Mouse (Mus musculus): ENCODE data around the gene Tnpo1. TPM values are rescaled to one million over a fixed set of nuclear protein-coding genes. Genes with fewer than 3 reads are reported as not detected.

Gene Tnpo1
- total and polyA plus RNA-seq, 2 experiments, result 10.7 to 56.1 TPM

- Histone ChIP-seq H3K4me3 (ENCODE audit: insufficient read depth, low read depth, low read length) (no peak overlapping the region), H3K79me2 (ENCODE audit: control insufficient read depth, insufficient read depth, low read length) (no peaks in the 10 kb centered on the region), H3K4me1 (ENCODE audit: control insufficient read depth, insufficient read depth, low read length) (peaks cover 3% of the 10 kb centered on the region), H3K36me3 (ENCODE audit: control insufficient read depth, insufficient read depth, low read length) (no peaks in the 10 kb centered on the region), H3K9ac (ENCODE audit: low read depth, low read length) (no peak overlapping the region), H3K27ac (replicated peaks; ENCODE audit: insufficient read depth, low read depth, low read length) (peak overlapping the region; percentile 38), H3K27me3 (ENCODE audit: control insufficient read depth, insufficient read depth, low read length) (no peaks in the 10 kb centered on the region)
- no peak for DNase-seq (ENCODE audit: extremely low read depth, low read depth, low spot score)
- whole genome bisulfite sequencing, result 11% methylated on average over 6 of the region's 6 CpGs
- TF ChIP-seq CTCF (IDR thresholded peaks at IDR 0.05; ENCODE audit: low read depth, low read length) (no peak), POLR2A (IDR thresholded peaks at IDR 0.05; ENCODE audit: extremely low read depth, insufficient read depth, low read length) (no peak)
Measured at GRCm38 (mm10) chr13:98942360-98942759, 16.2 kb upstream of the Tnpo1 start.

DNA sequence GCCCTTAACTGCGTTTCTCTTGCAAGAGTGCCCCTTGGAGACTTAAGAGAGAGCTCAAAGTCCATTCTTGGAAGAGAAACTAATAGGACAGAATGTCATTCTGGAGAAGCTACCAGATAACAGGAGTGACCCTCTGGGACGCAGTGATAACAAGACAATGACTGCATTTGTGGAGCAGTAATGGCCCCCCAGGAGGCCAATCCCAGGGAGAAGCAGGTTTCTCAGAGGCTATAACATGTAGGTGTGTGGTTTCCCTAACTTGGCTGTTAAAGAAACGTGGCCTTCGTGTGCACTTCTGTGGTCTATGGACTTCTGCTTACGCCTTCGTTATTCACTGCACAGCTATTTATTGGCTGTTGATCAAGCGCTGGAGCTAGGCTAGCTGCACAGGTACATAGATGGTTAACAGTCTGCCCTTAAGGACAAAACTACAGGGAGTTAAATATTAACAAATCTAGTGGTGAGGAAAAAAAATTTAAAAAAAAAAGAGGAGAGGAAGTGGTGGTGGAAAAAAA is 15.7 kb upstream of the Tnpo1 start:
- no peaks in the 10 kb centered on the region for H3K27me3 ChIP-seq (ENCODE audit: control insufficient read depth, insufficient read depth, low read length)
- 38% methylated on average over 7 of the region's 7 CpGs for WGBS
- peak; percentile 83 for DNase-seq (ENCODE audit: extremely low read depth, low read depth, low spot score)

DNA sequence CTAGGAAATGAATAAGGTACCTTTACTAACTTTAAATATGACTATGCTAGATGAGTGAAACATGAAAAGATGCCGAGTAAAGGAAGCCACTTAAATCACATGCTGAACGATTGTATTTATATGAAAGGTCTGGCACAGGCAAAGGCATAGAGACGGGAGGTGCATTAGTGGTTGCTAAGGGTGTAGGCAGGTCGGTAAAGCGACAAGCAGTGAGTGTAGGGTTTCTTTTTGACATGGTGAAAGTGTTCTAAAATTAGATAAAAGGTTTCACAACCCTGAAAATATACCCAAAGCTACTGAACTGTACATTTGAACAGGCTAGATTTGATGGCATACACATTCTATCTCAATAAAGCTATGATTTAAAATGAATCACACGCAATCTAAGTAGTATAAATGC is 10.9 kb upstream of the Tnpo1 start:
- DNase-seq (ENCODE audit: extremely low read depth, low read depth, low spot score), result no peak
- Histone ChIP-seq H3K27ac (replicated peaks; ENCODE audit: insufficient read depth, low read depth, low read length) (no peak overlapping the region), H3K79me2 (ENCODE audit: control insufficient read depth, insufficient read depth, low read length) (no peaks in the 10 kb centered on the region), H3K4me3 (ENCODE audit: insufficient read depth, low read depth, low read length) (no peak overlapping the region), H3K27me3 (ENCODE audit: control insufficient read depth, insufficient read depth, low read length) (no peaks in the 10 kb centered on the region), H3K9ac (ENCODE audit: low read depth, low read length) (no peak overlapping the region), H3K36me3 (ENCODE audit: control insufficient read depth, insufficient read depth, low read length) (no peaks in the 10 kb centered on the region), H3K4me1 (ENCODE audit: control insufficient read depth, insufficient read depth, low read length) (peaks cover 3% of the 10 kb centered on the region)
- TF ChIP-seq CTCF (IDR thresholded peaks at IDR 0.05; ENCODE audit: low read depth, low read length), result no peak
- no peak for TF ChIP-seq POLR2A (IDR thresholded peaks at IDR 0.05; ENCODE audit: extremely low read depth, insufficient read depth, low read length)
- 80% methylated on average over 6 of the region's 6 CpGs for WGBS

More for the DNA sequence above, 15.7 kb upstream of the Tnpo1 start:
- H3K79me2 ChIP-seq (ENCODE audit: control insufficient read depth, insufficient read depth, low read length), result no peaks in the 10 kb centered on the region
- no peak overlapping the region for H3K9ac ChIP-seq (ENCODE audit: low read depth, low read length)
- H3K36me3 ChIP-seq (ENCODE audit: control insufficient read depth, insufficient read depth, low read length), result no peaks in the 10 kb centered on the region
- H3K4me1 ChIP-seq (ENCODE audit: control insufficient read depth, insufficient read depth, low read length), result peaks cover 3% of the 10 kb centered on the region
- peak overlapping the region; percentile 13 for H3K27ac ChIP-seq (replicated peaks; ENCODE audit: insufficient read depth, low read depth, low read length)
- H3K4me3 ChIP-seq (ENCODE audit: insufficient read depth, low read depth, low read length), result no peak overlapping the region
- no peak for TF ChIP-seq CTCF (IDR thresholded peaks at IDR 0.05; ENCODE audit: low read depth, low read length)
- TF ChIP-seq POLR2A (IDR thresholded peaks at IDR 0.05; ENCODE audit: extremely low read depth, insufficient read depth, low read length), result no peak

- no peak for DNase-seq (ENCODE audit: extremely low read depth, low read depth, low spot score)
- Histone ChIP-seq H3K27ac (replicated peaks; ENCODE audit: insufficient read depth, low read depth, low read length) (no peak overlapping the region), H3K36me3 (ENCODE audit: control insufficient read depth, insufficient read depth, low read length) (no peaks in the 10 kb centered on the region), H3K4me3 (ENCODE audit: insufficient read depth, low read depth, low read length) (no peak overlapping the region), H3K79me2 (ENCODE audit: control insufficient read depth, insufficient read depth, low read length) (peaks cover 9% of the 10 kb centered on the region; the same call in 1 of the 2 replicates), H3K4me1 (ENCODE audit: control insufficient read depth, insufficient read depth, low read length) (peaks cover 5% of the 10 kb centered on the region), H3K9ac (ENCODE audit: low read depth, low read length) (no peak overlapping the region), H3K27me3 (ENCODE audit: control insufficient read depth, insufficient read depth, low read length) (no peaks in the 10 kb centered on the region)
- TF ChIP-seq POLR2A (IDR thresholded peaks at IDR 0.05; ENCODE audit: extremely low read depth, insufficient read depth, low read length), result no peak
- TF ChIP-seq CTCF (IDR thresholded peaks at IDR 0.05; ENCODE audit: low read depth, low read length), result no peak
- WGBS, result 98% methylated on average over 2 of the region's 2 CpGs
Measured at GRCm38 (mm10) chr13:98928908-98929307, 2.7 kb upstream of the Tnpo1 start.

DNA sequence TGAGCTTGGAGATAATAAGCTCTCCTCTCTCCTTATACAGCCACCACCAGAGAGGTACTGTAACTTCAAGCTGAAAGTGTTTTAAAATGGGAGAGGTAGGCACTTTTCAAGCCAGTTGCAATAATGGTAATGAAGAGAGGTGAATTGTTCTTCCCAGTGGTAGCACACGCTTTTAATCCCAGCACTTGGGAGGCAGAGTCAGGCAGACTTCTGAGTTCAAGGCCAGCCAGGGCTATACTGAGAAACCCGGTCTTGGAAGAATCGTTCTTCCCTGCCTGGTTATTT is 716 bp upstream of the Tnpo1 start:
- Histone ChIP-seq H3K27me3 (ENCODE audit: control insufficient read depth, insufficient read depth, low read length) (no peaks in the 10 kb centered on the region), H3K79me2 (ENCODE audit: control insufficient read depth, insufficient read depth, low read length) (peaks cover 23% of the 10 kb centered on the region), H3K9ac (ENCODE audit: low read depth, low read length) (no peak overlapping the region), H3K4me3 (ENCODE audit: insufficient read depth, low read depth, low read length) (peak overlapping the region; percentile 79; the same call in 1 of the 2 replicates), H3K27ac (replicated peaks; ENCODE audit: insufficient read depth, low read depth, low read length) (peak overlapping the region; percentile 72; the same call in 1 of the 2 replicates), H3K36me3 (ENCODE audit: control insufficient read depth, insufficient read depth, low read length) (no peaks in the 10 kb centered on the region), H3K4me1 (ENCODE audit: control insufficient read depth, insufficient read depth, low read length) (peaks cover 12% of the 10 kb centered on the region)
- DNase-seq (ENCODE audit: extremely low read depth, low read depth, low spot score), result no peak
- WGBS, result 55% methylated on average over 3 of the region's 3 CpGs
- no peak for TF ChIP-seq POLR2A (IDR thresholded peaks at IDR 0.05; ENCODE audit: extremely low read depth, insufficient read depth, low read length)
- no peak for TF ChIP-seq CTCF (IDR thresholded peaks at IDR 0.05; ENCODE audit: low read depth, low read length)

- no peaks in the 10 kb centered on the region for H3K36me3 ChIP-seq (ENCODE audit: control insufficient read depth, insufficient read depth, low read length)
- under 1% methylated on average over 66 of the region's 66 CpGs for WGBS
- H3K9ac ChIP-seq (ENCODE audit: low read depth, low read length), result peak overlapping the region; percentile 99
- H3K27me3 ChIP-seq (ENCODE audit: control insufficient read depth, insufficient read depth, low read length), result no peaks in the 10 kb centered on the region
- TF ChIP-seq POLR2A (IDR thresholded peaks at IDR 0.05; ENCODE audit: extremely low read depth, insufficient read depth, low read length) (peak; percentile 42; the same call in 1 of the 2 replicates), CTCF (IDR thresholded peaks at IDR 0.05; ENCODE audit: low read depth, low read length) (no peak)
- peak overlapping the region; percentile 87 for H3K27ac ChIP-seq (replicated peaks; ENCODE audit: insufficient read depth, low read depth, low read length)
- peaks cover 32% of the 10 kb centered on the region for H3K79me2 ChIP-seq (ENCODE audit: control insufficient read depth, insufficient read depth, low read length)
- H3K4me3 ChIP-seq (ENCODE audit: insufficient read depth, low read depth, low read length), result peak overlapping the region; percentile 79
- peak; percentile 85 for DNase-seq (ENCODE audit: extremely low read depth, low read depth, low spot score)
- peaks cover 17% of the 10 kb centered on the region for H3K4me1 ChIP-seq (ENCODE audit: control insufficient read depth, insufficient read depth, low read length)
Measured at GRCm38 (mm10) chr13:98925486-98926212, 535 bp downstream of the Tnpo1 start.

Data from liver, adult 2 months (tissue).